Mouse (Mus musculus): ENCODE measurements around the gene Aip.
"Not testable (repeated sequence)": the region's sequence is repeated elsewhere in the genome, so short reads cannot be mapped to it uniquely, and the experiment has no call there.

The Aip gene

GRCm38 (mm10) chr19:4135963-4136345 is 10.3 kb upstream of the Aip start:
- DNase-seq (ENCODE audit: low spot score in 2 of 2) = not testable (repeated sequence)

GRCm38 (mm10) chr19:4135229-4135962 is 9.7 kb upstream of the Aip start:
- DNase-seq (ENCODE audit: low spot score in 2 of 2) = not testable (repeated sequence)

GRCm38 (mm10) chr19:4134354-4134753 is 8.7 kb upstream of the Aip start:
- DNase-seq (ENCODE audit: low spot score in 2 of 2) = no peak

GRCm38 (mm10) chr19:4131768-4132167 is 6.1 kb upstream of the Aip start:
- no peak for DNase-seq (ENCODE audit: low spot score in 2 of 2)

- no peak for DNase-seq (ENCODE audit: low spot score in 2 of 2)
Measured at GRCm38 (mm10) chr19:4131075-4131474, 5.4 kb upstream of the Aip start.

GRCm38 (mm10) chr19:4130106-4130505 is 4.4 kb upstream of the Aip start:
- no peak for DNase-seq (ENCODE audit: low spot score in 2 of 2)

- no peak for DNase-seq (ENCODE audit: low spot score in 2 of 2)
Measured at GRCm38 (mm10) chr19:4129462-4129861, 3.8 kb upstream of the Aip start.

- no peak for DNase-seq (ENCODE audit: low spot score in 2 of 2)
Measured at GRCm38 (mm10) chr19:4126759-4127495, 1.3 kb upstream of the Aip start.

- DNase-seq (ENCODE audit: low spot score in 2 of 2) = not testable (repeated sequence)
Measured at GRCm38 (mm10) chr19:4125268-4125667, 390 bp downstream of the Aip start.

- no peak for DNase-seq (ENCODE audit: low spot score in 2 of 2)
Measured at GRCm38 (mm10) chr19:4124432-4124831, 1.2 kb downstream of the Aip start.

GRCm38 (mm10) chr19:4122411-4123370 is 3.0 kb downstream of the Aip start:
- no peak for DNase-seq (ENCODE audit: low spot score in 2 of 2)

GRCm38 (mm10) chr19:4121896-4122295 is 3.8 kb downstream of the Aip start:
- not testable (repeated sequence) for DNase-seq (ENCODE audit: low spot score in 2 of 2)

- peak; percentile 95 to 97 for DNase-seq (ENCODE audit: low spot score in 2 of 2)
Measured at GRCm38 (mm10) chr19:4121097-4121805, 4.4 kb downstream of the Aip start.

GRCm38 (mm10) chr19:4120496-4120895 is 5.2 kb downstream of the Aip start:
- DNase-seq (ENCODE audit: low spot score in 2 of 2) = no peak

- no peak for DNase-seq (ENCODE audit: low spot score in 2 of 2)
Measured at GRCm38 (mm10) chr19:4119716-4120487, 5.8 kb downstream of the Aip start.

- no peak for DNase-seq (ENCODE audit: low spot score in 2 of 2)
Measured at GRCm38 (mm10) chr19:4118350-4118749, 7.3 kb downstream of the Aip start.

GRCm38 (mm10) chr19:4117006-4117405 is 8.7 kb downstream of the Aip start:
- no peak for DNase-seq (ENCODE audit: low spot score in 2 of 2)

GRCm38 (mm10) chr19:4115816-4116215 is 9.8 kb downstream of the Aip start:
- no peak for DNase-seq (ENCODE audit: low spot score in 2 of 2)

GRCm38 (mm10) chr19:4115144-4115543 is 10.5 kb downstream of the Aip start:
- DNase-seq (ENCODE audit: low spot score in 2 of 2) = no peak

GRCm38 (mm10) chr19:4114551-4114950 is 11.1 kb downstream of the Aip start:
- no peak for DNase-seq (ENCODE audit: low spot score in 2 of 2)

- DNase-seq (ENCODE audit: low spot score in 2 of 2) = peak; percentile 45 to 55
Measured at GRCm38 (mm10) chr19:4113806-4114230, 11.8 kb downstream of the Aip start.
